Mouse (Mus musculus) hindbrain, embryonic 11.5 days (tissue): ENCODE measurements around the gene Nmnat3. TPM values are rescaled to one million over a fixed set of nuclear protein-coding genes. Genes with fewer than 3 reads are reported as not detected.

ENCODE experiments used
- ATAC-seq: fragments of 200-750 bp; cut with Nextera tagmentation; 2 replicates; pipeline ENCODE4 v1.8.0; 2017; ENCODE audit warnings: mild to moderate bottlenecking, moderate TSS enrichment, moderate library complexity; ENCODE audit not compliant: low FRiP score
- DNase-seq: peaks from one replicate; pipeline ENCODE4 v3.0.0-alpha.2; 2015; ENCODE audit warnings: low spot score
- H3K27ac ChIP-seq: fragments of 300-500 bp; sonication (generic); 2 replicates; pipeline ENCODE4 v1.5.1; 2014; ENCODE audit warnings: mild to moderate bottlenecking, low read depth, low read length
- H3K27me3 ChIP-seq: fragments of 300-500 bp; sonication (generic); 2 replicates; pipeline ENCODE4 v1.6.1; 2014; ENCODE audit warnings: mild to moderate bottlenecking, low read length, moderate library complexity, mixed read lengths; ENCODE audit not compliant: control insufficient read depth, insufficient read depth
- H3K36me3 ChIP-seq: fragments of 300-500 bp; sonication (generic); 2 replicates; pipeline ENCODE4 v1.6.1; 2014; ENCODE audit warnings: mild to moderate bottlenecking, low read length, moderate library complexity, mixed read lengths; ENCODE audit not compliant: control insufficient read depth, insufficient read depth
- H3K4me1 ChIP-seq: fragments of 300-500 bp; sonication (generic); replicated peaks from 2 replicates; pipeline ENCODE4 v1.6.1; 2014; ENCODE audit warnings: low read length, mixed read lengths; ENCODE audit not compliant: control insufficient read depth, insufficient read depth
- H3K4me2 ChIP-seq: fragments of 300-500 bp; sonication (generic); replicated peaks from 2 replicates; pipeline ENCODE4 v1.6.1; 2014; ENCODE audit warnings: mild to moderate bottlenecking, low read depth, low read length
- H3K4me3 ChIP-seq: fragments of 300-500 bp; sonication (generic); 2 replicates; pipeline ENCODE4 v1.5.1; 2014; ENCODE audit warnings: low read depth, low read length
- H3K9ac ChIP-seq: fragments of 300-500 bp; sonication (generic); 2 replicates; pipeline ENCODE4 v1.6.1; 2014; ENCODE audit warnings: low read depth, low read length
- H3K9me3 ChIP-seq: fragments of 300-500 bp; sonication (generic); 2 replicates; pipeline ENCODE4 v1.6.1; 2016; ENCODE audit warnings: low read length; ENCODE audit not compliant: control insufficient read depth
- WGBS: fragments of 180-500 bp; shearing (Covaris S2); extraction: QIAGEN DNeasy Blood & Tissue Kit; methylation state at CpG from one replicate; pipeline ENCODE4 v1.1.7; 2014; 5-methylcytosine and 5-hydroxymethylcytosine counted together
- polyA plus RNA-seq: library from polyadenylated mRNA; unstranded; fragments of >200 nt; fragmentation: Nextera tagmentation; extraction: Ambion mirVana; gene quantifications from 2 replicates; pipeline ENCODE4 v1.2.1, GENCODE M21; 2014

Gene Nmnat3
- polyA plus RNA-seq, 1 experiment from 2014 or later: 3.2 TPM

DNA sequence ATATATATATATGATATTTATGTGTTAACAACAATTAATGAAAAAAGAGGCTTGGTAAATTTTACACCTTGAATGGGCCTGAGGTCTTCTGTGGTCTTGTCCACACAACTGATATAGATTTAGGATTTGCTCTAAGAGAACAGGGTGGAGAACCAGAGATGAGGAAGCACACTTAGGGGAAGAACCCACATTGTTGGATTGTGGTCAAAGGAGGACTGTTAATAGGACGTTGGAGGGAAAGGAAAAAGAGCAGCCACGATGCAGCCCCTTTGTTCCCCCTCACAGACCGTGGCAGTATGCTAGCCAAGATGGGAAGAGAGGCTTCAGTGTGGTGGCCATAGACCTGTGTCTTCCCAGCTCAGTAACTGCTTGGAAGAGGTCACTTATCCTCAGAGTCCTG lies 11.5 kb downstream of the Nmnat3 start:
- WGBS: 73% methylated on average over 3 of the region's 3 CpGs
- Histone ChIP-seq H3K9ac (no peak overlapping the region), H3K27me3 (no peaks in the 10 kb centered on the region), H3K9me3 (no peaks in the 10 kb centered on the region), H3K4me3 (no peak overlapping the region), H3K4me1 (peaks cover 2% of the 10 kb centered on the region; the same call in 1 of the 2 replicates), H3K36me3 (no peaks in the 10 kb centered on the region), H3K4me2 (no peak overlapping the region), H3K27ac (no peak overlapping the region)
- DNase-seq (no peak), ATAC-seq (no peak)

DNA sequence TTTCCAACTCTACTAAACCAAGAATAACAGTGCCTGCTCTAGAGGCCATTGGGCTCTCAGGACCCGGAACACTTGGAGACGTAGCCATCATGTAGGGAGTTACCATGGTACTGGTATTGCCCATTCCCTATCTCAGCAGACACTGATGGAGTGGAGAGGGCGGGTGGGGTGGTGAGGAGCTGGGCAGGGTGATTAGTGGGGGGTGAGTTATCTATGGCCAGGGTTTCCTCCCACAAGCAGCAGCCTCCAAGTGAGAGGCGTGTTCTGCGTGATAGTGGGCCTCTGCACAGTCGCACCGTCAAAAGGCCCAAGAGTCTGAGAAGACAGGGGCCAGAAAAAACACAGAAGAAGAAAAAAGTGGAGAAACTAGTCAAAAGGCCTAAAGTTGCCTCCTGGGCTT lies 12.0 kb downstream of the Nmnat3 start:
- Histone ChIP-seq H3K4me1 (peaks cover 2% of the 10 kb centered on the region; the same call in 1 of the 2 replicates), H3K27me3 (no peaks in the 10 kb centered on the region), H3K4me3 (no peak overlapping the region), H3K4me2 (no peak overlapping the region), H3K27ac (no peak overlapping the region), H3K9ac (no peak overlapping the region), H3K36me3 (no peaks in the 10 kb centered on the region), H3K9me3 (no peaks in the 10 kb centered on the region)
- DNase-seq (no peak), ATAC-seq (no peak)
- 82% methylated on average over 7 of the region's 7 CpGs for WGBS

DNA sequence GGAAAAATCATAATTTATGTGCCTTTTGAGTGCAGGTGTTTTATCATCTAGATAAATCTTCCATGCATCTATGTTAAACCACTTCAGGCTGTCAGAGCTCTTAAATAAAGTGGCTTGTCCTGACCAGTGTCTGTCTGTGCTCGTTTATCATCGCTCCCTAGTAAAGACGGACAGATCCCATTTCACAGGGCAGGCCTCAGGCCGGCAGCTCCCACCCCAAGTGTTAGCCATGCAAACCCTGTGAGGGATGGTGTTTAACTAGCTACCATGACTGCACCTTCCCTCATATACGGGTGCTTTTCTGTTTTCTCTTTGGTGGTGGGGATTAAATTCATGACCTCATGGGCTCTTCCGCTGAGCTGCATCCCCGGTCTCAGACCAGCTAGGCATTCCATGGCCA lies 13.3 kb downstream of the Nmnat3 start:
- H3K4me3 ChIP-seq: no peak overlapping the region
- DNase-seq: no peak
- H3K9me3 ChIP-seq: no peaks in the 10 kb centered on the region
- H3K27me3 ChIP-seq: no peaks in the 10 kb centered on the region
- 81% methylated on average over 7 of the region's 7 CpGs for whole genome bisulfite sequencing
- H3K27ac ChIP-seq: no peak overlapping the region
- H3K9ac ChIP-seq: no peak overlapping the region
- H3K36me3 ChIP-seq: no peaks in the 10 kb centered on the region
- no peak for ATAC-seq
- no peak overlapping the region for H3K4me2 ChIP-seq
- H3K4me1 ChIP-seq: peaks cover 2% of the 10 kb centered on the region; the same call in 1 of the 2 replicates

DNA sequence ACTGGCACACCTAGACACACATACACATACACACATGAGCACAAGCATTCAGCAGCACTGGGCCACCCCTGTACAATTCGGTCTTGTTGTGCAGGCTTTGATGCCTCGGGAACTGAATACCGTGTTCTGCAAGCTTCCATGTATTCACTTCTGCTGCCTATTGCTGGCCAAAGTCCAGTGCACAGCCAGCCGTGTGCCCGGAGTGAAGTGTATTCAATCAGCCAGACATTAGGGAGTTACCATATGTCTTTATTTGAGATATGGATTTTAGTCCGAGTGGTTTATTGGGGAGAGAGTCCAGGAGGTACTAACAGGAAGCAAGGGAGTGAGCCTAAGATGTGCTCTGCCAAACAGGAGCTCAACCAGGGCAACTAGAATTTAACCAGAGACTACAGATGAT lies 19.8 kb downstream of the Nmnat3 start:
- Histone ChIP-seq H3K27ac (no peak overlapping the region), H3K4me2 (no peak overlapping the region), H3K9ac (no peak overlapping the region), H3K27me3 (no peaks in the 10 kb centered on the region), H3K9me3 (no peaks in the 10 kb centered on the region), H3K36me3 (no peaks in the 10 kb centered on the region), H3K4me3 (no peak overlapping the region), H3K4me1 (no peaks in the 10 kb centered on the region)
- DNase-seq: no peak
- ATAC-seq: no peak
- 91% methylated on average over 6 of the region's 6 CpGs for WGBS

DNA sequence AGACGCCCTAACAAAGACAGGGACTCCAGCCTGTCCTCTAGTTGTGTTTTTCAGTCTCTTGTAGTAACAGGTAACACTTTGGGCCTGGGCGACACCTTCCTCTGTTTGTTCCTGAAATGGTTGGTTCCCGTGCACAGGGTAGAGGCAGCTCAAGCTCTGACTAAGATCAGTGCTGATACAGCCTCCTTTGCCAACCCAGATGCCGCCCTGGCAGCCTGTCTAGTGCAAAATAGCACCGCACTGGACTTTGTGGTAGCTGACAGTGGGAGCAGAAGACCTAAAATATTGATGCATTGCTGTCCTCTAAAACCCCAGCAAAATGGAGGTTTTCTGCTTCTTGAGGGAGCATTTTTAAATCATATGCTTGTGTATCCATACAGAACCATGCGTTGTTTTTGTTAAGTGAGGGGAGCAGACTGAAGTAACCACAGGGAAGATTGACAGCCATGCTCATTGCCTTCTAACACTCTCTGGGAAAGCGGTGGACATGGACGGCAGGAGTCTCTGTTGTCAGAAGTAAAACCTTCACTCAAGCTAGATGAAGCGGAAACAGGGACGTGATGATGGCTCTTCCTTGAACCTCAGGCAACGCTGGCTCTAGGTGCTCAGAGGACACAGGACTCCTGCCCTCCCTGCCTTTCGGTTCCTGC lies 24.2 kb downstream of the Nmnat3 start:
- Histone ChIP-seq H3K9me3 (no peaks in the 10 kb centered on the region), H3K9ac (no peak overlapping the region), H3K4me3 (no peak overlapping the region), H3K4me2 (no peak overlapping the region), H3K36me3 (no peaks in the 10 kb centered on the region), H3K27me3 (no peaks in the 10 kb centered on the region), H3K4me1 (no peaks in the 10 kb centered on the region), H3K27ac (no peak overlapping the region)
- DNase-seq (no peak), ATAC-seq (no peak)
- WGBS: 71% methylated on average over 12 of the region's 12 CpGs

DNA sequence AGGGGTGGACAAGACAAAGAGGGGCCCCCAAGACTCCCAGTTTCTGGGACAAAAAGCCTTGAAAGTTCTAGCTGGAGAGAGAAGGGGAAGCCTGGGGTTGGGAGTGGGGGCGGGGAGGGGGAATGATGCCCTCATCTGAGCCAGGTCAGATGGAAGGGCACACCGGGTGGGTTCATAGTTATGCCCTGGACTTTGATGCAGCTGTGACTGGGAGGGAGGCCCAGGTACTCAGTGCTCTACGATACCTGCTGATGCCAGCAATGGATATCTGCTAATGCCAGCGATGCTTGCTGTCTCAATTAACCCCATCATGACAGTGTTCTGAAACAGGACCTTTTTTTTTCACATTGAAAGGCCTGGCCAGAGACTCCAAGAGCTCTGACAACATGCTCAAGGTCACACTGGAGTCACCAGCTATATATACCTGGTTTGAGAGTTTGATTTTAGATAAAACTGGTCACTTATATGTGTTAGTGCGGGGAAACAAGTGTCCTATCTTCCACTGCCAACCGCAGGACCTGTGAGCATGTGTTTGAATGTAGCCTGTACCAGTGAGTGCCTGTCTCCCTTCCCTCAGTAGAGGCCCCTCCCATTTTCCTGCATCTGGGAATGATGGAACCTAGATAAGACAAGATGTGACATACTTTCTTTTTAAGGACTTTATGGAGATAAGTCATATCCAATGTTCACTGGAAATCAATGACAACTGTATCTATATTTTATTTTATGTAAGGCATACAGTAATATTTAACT lies 25.6 kb downstream of the Nmnat3 start:
- Histone ChIP-seq H3K27ac (no peak overlapping the region), H3K9me3 (no peaks in the 10 kb centered on the region), H3K4me2 (no peak overlapping the region), H3K4me1 (no peaks in the 10 kb centered on the region), H3K9ac (no peak overlapping the region), H3K36me3 (no peaks in the 10 kb centered on the region), H3K4me3 (no peak overlapping the region), H3K27me3 (no peaks in the 10 kb centered on the region)
- no peak for ATAC-seq
- WGBS: 84% methylated on average over 6 of the region's 6 CpGs
- DNase-seq: no peak

DNA sequence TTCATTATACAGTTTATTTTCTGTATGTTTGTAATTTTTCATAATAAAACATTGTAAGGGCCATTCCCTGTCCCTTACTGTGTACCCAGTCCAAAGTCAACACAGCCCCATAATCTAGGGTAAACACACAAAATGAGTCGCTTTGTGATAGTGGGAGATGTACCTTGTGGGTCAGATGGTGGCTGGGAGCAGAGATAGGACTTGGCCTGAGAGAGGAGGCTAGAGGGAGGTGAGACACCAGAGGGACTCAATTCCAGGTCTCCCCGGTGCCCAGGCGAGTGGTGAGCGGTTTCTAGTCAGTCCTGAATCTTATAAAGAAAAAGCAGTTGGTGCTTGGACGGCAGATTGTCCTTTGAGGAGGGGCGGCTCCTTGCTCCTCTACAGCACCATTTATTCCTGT lies 26.4 kb downstream of the Nmnat3 start:
- Histone ChIP-seq H3K4me2 (no peak overlapping the region), H3K36me3 (no peaks in the 10 kb centered on the region), H3K9ac (no peak overlapping the region), H3K27ac (no peak overlapping the region), H3K4me1 (no peaks in the 10 kb centered on the region), H3K9me3 (no peaks in the 10 kb centered on the region), H3K27me3 (no peaks in the 10 kb centered on the region), H3K4me3 (no peak overlapping the region)
- 82% methylated on average over 6 of the region's 6 CpGs for WGBS
- ATAC-seq (no peak), DNase-seq (no peak)

DNA sequence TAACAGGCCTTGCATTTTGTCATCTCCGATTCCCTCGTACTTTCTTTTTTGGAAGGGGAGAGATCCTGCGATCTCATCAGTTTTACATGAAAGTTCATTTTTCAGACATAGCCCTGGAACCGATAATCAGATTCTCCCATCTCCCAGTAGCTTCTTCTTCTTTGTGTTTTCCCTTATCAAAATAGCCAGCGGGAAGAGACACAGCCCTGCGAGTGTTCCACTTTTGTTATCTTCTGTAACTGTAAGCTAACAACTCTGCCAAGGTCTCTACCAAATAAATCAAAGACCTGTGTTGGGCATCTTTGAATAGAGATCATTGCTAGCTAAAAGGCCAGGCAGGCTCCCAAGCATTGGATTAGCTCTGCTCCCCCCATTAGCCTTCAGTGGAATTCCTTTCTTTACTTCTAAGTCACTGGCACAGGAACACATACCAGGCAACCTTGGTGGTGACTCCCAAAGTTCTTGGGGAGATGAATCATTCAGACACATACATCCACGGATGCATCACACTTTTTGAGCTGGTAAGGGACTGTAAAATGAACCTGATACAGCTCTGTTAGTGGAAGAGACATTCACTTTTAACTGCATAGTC lies 26.9 kb downstream of the Nmnat3 start:
- H3K4me2 ChIP-seq: no peak overlapping the region
- no peaks in the 10 kb centered on the region for H3K27me3 ChIP-seq
- no peaks in the 10 kb centered on the region for H3K9me3 ChIP-seq
- no peak overlapping the region for H3K27ac ChIP-seq
- 91% methylated on average over 7 of the region's 7 CpGs for WGBS
- H3K9ac ChIP-seq: no peak overlapping the region
- no peak for ATAC-seq
- no peaks in the 10 kb centered on the region for H3K36me3 ChIP-seq
- no peak overlapping the region for H3K4me3 ChIP-seq
- H3K4me1 ChIP-seq: no peaks in the 10 kb centered on the region
- DNase-seq: no peak

DNA sequence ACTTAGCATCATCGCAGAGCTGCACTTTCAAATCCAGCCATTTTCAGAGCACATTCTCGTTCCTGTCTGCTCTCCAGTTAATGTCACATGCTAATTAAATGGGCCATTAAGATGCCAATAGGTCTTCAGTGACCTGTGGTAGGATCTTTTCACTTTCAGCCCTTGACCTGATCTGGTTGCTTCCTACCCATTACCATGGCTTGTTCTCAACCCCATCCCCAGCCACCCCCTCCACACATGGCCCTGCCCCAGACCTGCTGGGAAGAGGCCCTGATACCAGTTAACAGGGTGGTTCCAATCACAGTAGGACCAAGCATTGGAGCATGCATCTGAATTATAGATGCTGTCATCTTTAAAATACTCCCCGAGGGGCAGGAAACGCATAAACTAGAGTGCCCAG lies 30.7 kb downstream of the Nmnat3 start:
- no peak overlapping the region for H3K4me3 ChIP-seq
- H3K4me1 ChIP-seq: no peaks in the 10 kb centered on the region
- no peaks in the 10 kb centered on the region for H3K9me3 ChIP-seq
- H3K4me2 ChIP-seq: no peak overlapping the region
- no peak overlapping the region for H3K9ac ChIP-seq
- 75% methylated on average over 4 of the region's 4 CpGs for whole genome bisulfite sequencing
- ATAC-seq (no peak), DNase-seq (no peak)
- H3K27ac ChIP-seq: no peak overlapping the region
- no peaks in the 10 kb centered on the region for H3K27me3 ChIP-seq
- no peaks in the 10 kb centered on the region for H3K36me3 ChIP-seq
